Mouse (Mus musculus) left cerebral cortex, postnatal 14 days (tissue): ENCODE results near the gene Iqcd. TPM values are rescaled to one million over a fixed set of nuclear protein-coding genes. Genes with fewer than 3 reads are reported as not detected.
A peak's percentile ranks its signal among the peaks of the same experiment; 100 is the strongest.

ENCODE experiments used
- DNase-seq, 2 experiments: peaks; one replicate each; pipeline ENCODE4 v3.0.0; 2021 to 2022; ENCODE audit warnings: low spot score in 2 of 2, mixed read lengths in 1 of 2
- intact Hi-C: fragments of 180-260 bp; cut with DNase I; formaldehyde crosslinking; loops from one replicate; pipeline ENCODE4 v1.15.1; 2025
- total RNA-seq, 2 experiments: library from RNA; stranded (reverse); gene quantifications; 2 replicates each; pipeline ENCODE4 v1.2.3; 2021

Gene Iqcd
- total RNA-seq, 2 experiments from 2014 or later: 0.22 to 0.59 TPM

GRCm38 (mm10) chr5:120620375-120621077, 31.7 kb downstream of the Iqcd start:
- intact Hi-C loops: loop anchor here (1.0 to 2.0 kb wide), 2 partner anchors 29 to 126 kb away; no protein-coding TSS in a partner anchor
- peak; percentile 88 to 90 for DNase-seq

GRCm38 (mm10) chr5:120621078-120621765, 32.4 kb downstream of the Iqcd start:
- DNase-seq: peak in 1 of 2 experiments; percentile 63
- intact Hi-C loops: loop anchor here (1.0 to 2.0 kb wide), 2 partner anchors 28 to 126 kb away; no protein-coding TSS in a partner anchor

DNA sequence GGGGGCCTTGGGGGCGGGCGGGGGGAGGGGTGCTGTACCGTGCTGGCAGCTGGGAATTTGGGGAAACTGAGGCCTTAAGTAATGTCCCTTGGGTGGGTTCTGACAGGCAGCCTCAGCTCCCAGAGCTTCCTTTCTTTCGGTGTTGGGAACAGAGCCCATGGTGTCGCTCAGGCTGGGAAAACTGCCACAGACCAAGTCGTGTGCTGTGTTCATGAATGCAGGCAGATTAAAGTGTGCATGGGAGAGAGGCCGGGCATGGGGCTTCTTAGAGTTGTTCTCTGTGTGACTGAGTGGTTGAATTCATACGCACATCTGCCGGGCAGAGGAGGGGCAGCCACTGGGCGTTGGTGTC, 33.0 kb downstream of the Iqcd start:
- peak in 1 of 2 experiments; percentile 60 for DNase-seq
- intact Hi-C loops: loop anchor here (1.0 to 2.0 kb wide), 2 partner anchors 27 to 125 kb away; no protein-coding TSS in a partner anchor

DNA sequence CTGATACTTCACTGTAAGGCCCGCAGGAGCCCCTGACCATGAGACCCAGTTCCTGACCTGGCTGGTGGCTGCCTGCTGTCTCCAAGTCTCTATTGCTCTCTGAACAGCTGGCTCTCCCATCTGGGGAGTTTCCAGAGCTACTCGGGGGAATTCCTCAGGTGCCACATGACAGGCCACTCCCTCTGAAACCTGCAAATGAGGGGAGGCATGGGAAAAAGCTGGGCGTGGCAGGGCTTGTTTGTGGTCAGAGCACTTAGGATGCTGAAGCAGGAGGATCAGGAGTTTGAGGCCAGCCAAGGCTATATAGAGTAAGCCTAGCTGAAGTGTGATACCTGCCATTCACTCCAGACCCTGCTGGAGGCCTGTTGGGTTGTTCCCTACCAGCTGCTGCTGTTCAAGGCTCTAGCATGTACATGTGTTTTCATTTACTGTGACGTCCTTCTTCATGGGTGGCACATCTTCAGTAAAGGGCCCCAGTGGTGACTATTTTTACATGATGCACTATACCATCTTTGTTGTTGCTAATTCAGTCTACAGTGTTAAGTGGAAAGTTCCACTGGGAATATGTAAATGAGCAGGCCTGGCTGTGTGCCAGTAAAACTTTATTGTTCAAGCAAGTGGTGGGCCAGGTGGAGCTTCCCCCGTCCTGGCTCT, 33.5 kb downstream of the Iqcd start:
- peak in 1 of 2 experiments; percentile 49 for DNase-seq
- intact Hi-C loops: no loop called here

- DNase-seq: no peak
- intact Hi-C loops: no loop called here
These were observed 35.6 kb downstream of the Iqcd start for GRCm38 (mm10) chr5:120624427-120624826.

DNA sequence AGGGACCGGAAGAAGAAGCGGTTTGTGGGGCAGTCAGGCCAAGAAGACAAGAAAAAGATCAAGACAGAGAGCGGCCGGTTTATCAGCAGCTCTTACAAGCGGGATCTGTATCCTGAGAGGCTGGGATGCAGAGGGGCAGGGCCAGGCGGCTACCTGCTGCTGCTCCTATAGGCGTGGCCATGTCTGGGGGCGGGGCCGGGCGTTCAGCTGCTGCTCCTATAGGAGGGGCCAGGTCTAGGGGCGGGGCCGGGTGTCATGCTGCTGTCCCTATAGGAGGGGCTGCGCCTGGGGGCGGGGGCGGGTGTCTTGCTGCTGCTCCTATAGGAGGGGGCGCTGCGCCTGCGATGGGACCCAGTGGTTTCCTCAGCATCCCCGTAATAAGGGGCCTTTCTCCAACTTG, 37.6 kb downstream of the Iqcd start:
- intact Hi-C loops: no loop called here
- DNase-seq: no peak

- intact Hi-C loops: no loop called here
- DNase-seq: no peak
These were observed 38.9 kb downstream of the Iqcd start for GRCm38 (mm10) chr5:120627515-120628300.

DNA sequence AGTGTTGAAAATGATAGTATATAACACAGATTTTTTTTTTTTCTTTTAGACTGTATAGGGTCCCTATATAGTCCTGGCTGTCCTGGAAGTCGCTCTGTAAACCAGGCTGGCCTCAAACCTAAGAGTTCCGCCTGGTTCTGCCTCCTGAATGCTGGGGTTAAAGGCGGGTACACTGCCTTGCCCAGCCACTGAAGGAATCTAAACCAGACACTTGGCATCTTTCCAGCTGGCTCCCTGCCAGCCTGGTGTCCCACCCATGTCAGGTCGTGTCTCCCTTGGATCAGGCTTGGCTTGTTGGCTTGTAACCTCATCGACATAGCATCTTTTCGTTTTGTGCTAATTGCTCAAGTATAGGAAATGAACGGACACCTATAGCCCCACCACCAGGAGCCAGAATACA, 39.8 kb downstream of the Iqcd start:
- intact Hi-C loops: no loop called here
- no peak for DNase-seq

DNA sequence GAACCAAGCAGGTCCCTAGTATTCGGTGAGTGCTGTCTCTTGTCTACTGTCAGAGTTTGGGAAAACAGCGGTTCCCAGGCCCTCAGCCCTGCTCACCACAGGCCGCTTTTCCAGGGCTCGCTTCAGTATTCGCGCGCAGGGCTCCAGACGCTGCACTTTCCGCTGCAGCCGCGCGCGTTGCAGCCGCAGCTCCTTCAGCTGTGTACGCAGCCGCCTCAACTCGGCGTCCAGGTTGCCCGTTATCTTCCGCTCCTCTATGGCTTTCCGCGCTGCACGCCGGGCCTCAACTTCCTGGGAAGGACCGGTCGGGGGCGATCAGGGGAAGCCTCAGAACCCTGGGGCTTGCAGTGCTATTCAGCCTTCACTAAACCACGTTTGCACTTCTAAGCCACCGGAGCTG, 42.3 kb downstream of the Iqcd start:
- no peak for DNase-seq
- intact Hi-C loops: no loop called here

- intact Hi-C loops: no loop called here
- DNase-seq: no peak
These were observed 43.1 kb downstream of the Iqcd start for GRCm38 (mm10) chr5:120631892-120632291.

DNA sequence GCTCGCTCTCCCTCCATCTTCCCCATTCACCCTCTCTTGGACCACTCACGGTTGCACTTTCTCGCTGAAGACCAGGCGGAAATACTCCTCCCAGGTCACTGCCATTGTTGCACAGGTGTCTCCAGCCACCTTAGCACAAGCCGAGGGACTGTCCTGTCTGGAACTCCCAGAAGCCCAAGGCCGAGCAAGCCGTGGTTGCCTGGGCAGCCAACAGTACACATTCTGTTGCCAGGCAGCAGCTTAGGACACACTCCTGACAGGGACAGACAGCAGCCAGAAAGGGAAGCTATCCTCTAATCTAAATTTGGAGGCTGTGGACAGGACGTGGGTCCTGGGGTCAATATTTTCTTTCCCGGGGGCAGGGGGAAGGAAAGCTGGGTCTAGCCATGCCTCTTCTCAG, 45.3 kb downstream of the Iqcd start, which contains the start of gene Cfap73:
Gene Cfap73 (minus strand): TSS at position 105 of the 400 bp plus-strand sequence.
- intact Hi-C loops: no loop called here
- DNase-seq: no peak

DNA sequence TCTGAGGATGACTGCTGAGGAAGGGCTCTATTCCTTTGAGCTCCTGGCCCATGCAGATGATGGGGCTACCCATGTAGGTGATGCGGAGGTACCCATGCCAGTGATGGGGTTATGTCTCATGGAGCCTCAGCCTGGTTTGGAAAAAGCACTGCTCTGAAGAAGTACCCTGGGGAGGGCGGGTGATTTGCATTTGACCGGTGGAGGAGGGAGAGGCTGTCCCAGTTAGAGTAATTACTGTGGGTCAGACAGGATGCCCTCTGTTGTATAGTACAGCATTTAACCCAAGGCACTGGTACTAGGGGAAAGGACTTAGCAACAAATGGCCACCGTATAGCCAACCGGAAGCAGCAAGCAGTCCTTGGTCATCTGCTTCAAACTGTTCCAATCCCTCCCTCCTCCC, 46.0 kb downstream of the Iqcd start:
- intact Hi-C loops: no loop called here
- DNase-seq: no peak

DNA sequence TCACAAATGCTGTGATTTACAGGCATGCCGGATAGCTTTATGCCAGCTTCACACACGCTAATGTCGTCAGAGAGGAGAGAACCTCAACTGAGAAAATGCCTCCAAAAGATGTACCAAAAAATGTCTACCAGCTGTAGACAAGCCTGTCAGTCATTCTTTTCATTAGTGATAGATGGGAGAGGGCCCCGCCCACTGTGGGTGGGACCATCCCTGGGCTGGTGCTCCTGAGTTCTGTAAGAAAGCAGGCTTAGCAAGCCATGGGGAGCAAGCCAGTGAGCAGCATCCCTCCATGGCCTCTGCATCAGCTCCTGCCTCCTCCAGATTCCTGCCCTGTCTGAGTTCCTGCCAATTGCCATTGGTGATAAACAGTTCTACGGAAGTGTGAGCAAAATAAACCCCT, 46.8 kb downstream of the Iqcd start:
- intact Hi-C loops: no loop called here
- DNase-seq: no peak

- DNase-seq: no peak
- intact Hi-C loops: no loop called here
These were observed 51.3 kb downstream of the Iqcd start for GRCm38 (mm10) chr5:120640094-120640493.

DNA sequence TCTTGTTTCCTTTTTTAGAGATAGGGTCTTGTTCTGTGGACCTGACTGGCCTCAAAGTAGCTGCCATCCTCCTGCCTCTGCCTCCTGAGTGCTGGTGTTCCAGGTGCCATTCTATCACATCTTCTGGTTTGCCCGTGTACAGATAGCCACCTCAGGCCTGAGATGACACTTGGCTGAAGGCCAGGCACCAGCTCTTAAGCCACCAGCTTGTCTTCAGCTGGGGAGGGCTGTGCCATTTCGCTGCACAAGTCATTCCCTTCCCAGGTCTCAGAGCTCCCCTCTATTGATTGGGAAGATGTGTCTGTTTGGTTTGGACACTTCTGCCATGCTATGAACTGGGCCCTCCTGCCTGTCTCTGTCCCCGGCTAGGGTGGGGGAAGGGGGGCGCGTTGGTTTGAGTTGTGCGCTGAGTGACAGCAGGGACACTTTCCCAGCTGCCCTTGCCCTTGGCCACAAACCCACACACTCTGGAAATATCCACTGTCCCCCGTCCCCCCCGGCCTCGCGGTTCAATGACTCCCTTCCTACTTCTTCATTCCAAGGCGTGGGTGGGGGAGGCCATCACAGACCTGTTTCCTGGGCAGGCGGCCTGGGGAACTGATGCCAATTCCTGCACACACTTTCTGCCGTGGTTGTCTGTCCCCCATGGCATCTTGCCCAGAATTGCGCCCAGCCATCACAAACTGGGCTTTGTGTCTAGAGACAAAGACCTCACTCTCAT, 54.7 kb downstream of the Iqcd start:
- intact Hi-C loops: no loop called here
- no peak for DNase-seq

DNA sequence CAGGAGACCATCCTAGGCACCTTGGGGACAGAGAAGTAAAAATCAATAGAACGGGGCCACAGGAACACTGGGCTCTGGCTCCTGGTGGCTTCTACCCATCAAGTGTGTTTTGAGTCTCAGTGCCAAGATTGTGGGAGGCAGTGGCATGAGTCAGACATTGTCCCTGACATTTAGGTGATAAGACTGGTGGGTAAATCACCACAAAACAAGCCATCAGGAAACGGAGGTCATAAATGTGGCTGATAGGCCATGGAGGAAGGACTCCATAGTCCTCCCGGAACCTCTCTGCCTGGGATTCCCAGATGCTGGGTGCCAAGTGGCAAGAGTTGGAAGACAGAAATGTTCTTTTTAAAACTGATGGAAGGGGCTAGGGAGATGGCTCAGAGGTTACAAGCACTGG, 55.4 kb downstream of the Iqcd start:
- DNase-seq: no peak

GRCm38 (mm10) chr5:120645851-120646250, 57.0 kb downstream of the Iqcd start:
- intact Hi-C loops: no loop called here

More for the DNA sequence above, 55.4 kb downstream of the Iqcd start:
- intact Hi-C loops: no loop called here

GRCm38 (mm10) chr5:120647361-120647760, 58.5 kb downstream of the Iqcd start:
- intact Hi-C loops: no loop called here
- DNase-seq: no peak

More at GRCm38 (mm10) chr5:120645851-120646250, 57.0 kb downstream of the Iqcd start:
- DNase-seq: no peak
